Mouse (Mus musculus): ENCODE data around the gene Edem1. TPM values are rescaled to one million over a fixed set of nuclear protein-coding genes. Genes with fewer than 3 reads are reported as not detected.

The Edem1 gene
- total and polyA plus RNA-seq, 2 experiments, result 58.3 to 102 TPM

DNA sequence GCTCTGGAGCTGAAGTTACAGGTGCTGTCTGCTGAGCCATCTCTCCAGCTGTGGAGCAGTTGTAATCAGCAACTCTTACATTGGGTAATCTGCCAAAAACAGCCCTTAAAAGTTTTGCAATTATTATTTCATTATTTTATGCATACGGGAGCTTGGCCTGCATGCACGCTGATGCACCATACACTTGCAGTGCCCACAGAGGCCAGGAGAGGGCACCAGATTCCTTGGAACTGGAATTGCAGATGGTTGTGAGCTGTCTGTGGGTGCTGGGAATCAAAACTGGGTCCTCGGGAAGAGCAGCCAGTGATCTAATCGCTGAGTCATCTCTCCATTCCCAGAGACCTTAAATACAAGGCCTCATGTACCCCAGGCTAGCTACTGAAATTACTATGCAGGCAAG lies 52.6 kb downstream of the Edem1 start:
- H3K36me3 ChIP-seq (ENCODE audit: control insufficient read depth, insufficient read depth, low read length), result no peaks in the 10 kb centered on the region
- no peak overlapping the region for H3K4me3 ChIP-seq (ENCODE audit: insufficient read depth, low read depth, low read length)
- peaks cover 2% of the 10 kb centered on the region; the same call in 1 of the 2 replicates for H3K4me1 ChIP-seq (ENCODE audit: control insufficient read depth, insufficient read depth, low read length)
- WGBS, result 90% methylated on average over 4 of the region's 4 CpGs
- no peak for DNase-seq (ENCODE audit: extremely low read depth, low read depth, low spot score)
- no peak overlapping the region for H3K27ac ChIP-seq (replicated peaks; ENCODE audit: insufficient read depth, low read depth, low read length)
- no peaks in the 10 kb centered on the region for H3K79me2 ChIP-seq (ENCODE audit: control insufficient read depth, insufficient read depth, low read length)
- no peak overlapping the region for H3K9ac ChIP-seq (ENCODE audit: low read depth, low read length)
- TF ChIP-seq POLR2A (IDR thresholded peaks at IDR 0.05; ENCODE audit: extremely low read depth, insufficient read depth, low read length) (no peak), CTCF (IDR thresholded peaks at IDR 0.05; ENCODE audit: low read depth, low read length) (peak; percentile 18; the same call in 1 of the 2 replicates)
- no peaks in the 10 kb centered on the region for H3K27me3 ChIP-seq (ENCODE audit: control insufficient read depth, insufficient read depth, low read length)

DNA sequence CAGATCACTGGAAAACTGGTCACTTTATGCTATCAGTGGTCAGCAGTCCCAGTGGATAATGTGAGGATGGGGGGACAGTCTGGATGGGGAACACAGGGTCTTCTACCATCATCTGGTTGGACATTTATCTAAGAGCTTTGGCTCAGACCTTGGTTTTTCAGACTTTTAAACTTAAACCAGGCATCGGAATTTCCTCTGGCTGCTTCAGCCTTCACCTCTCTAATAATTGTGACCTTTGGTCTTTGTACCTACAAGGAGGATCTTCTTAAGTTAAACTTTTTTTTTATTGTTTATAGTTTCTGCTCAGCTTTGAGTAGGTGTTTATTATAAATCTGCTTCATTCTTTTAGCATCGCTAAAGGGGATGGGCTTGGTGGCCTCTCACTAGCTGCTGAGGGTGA lies 55.4 kb downstream of the Edem1 start:
- no peak overlapping the region for H3K9ac ChIP-seq (ENCODE audit: low read depth, low read length)
- no peak overlapping the region for H3K27ac ChIP-seq (replicated peaks; ENCODE audit: insufficient read depth, low read depth, low read length)
- H3K4me3 ChIP-seq (ENCODE audit: insufficient read depth, low read depth, low read length), result no peak overlapping the region
- H3K27me3 ChIP-seq (ENCODE audit: control insufficient read depth, insufficient read depth, low read length), result no peaks in the 10 kb centered on the region
- no peak for TF ChIP-seq CTCF (IDR thresholded peaks at IDR 0.05; ENCODE audit: low read depth, low read length)
- TF ChIP-seq POLR2A (IDR thresholded peaks at IDR 0.05; ENCODE audit: extremely low read depth, insufficient read depth, low read length), result no peak
- peaks cover 4% of the 10 kb centered on the region; the same call in 1 of the 2 replicates for H3K4me1 ChIP-seq (ENCODE audit: control insufficient read depth, insufficient read depth, low read length)
- no peaks in the 10 kb centered on the region for H3K36me3 ChIP-seq (ENCODE audit: control insufficient read depth, insufficient read depth, low read length)
- 65% methylated on average over 2 of the region's 2 CpGs for WGBS
- H3K79me2 ChIP-seq (ENCODE audit: control insufficient read depth, insufficient read depth, low read length), result no peaks in the 10 kb centered on the region
- no peak for DNase-seq (ENCODE audit: extremely low read depth, low read depth, low spot score)

DNA sequence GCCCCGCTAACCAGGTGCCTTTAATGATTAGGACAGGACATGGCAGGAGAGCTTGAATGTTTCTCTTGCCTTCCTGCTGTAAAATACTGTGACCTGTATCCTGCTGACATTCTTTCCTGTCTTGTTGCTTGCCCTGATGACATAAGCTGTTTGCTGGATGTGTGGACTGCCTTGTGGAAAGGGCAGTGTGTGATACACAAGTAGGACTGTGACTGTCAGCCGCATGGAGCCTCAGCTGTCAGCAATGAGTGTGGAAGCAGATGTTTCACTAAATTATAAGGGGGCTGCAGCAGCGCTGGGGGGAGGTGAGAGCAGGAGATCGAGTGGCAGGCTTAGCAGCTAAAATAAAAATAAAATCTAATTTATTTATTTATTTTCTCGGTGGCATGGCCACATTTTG lies 56.2 kb downstream of the Edem1 start:
- TF ChIP-seq CTCF (IDR thresholded peaks at IDR 0.05; ENCODE audit: low read depth, low read length) (no peak), POLR2A (IDR thresholded peaks at IDR 0.05; ENCODE audit: extremely low read depth, insufficient read depth, low read length) (no peak)
- no peak overlapping the region for H3K27ac ChIP-seq (replicated peaks; ENCODE audit: insufficient read depth, low read depth, low read length)
- 46% methylated on average over 5 of the region's 5 CpGs for WGBS
- no peak overlapping the region for H3K9ac ChIP-seq (ENCODE audit: low read depth, low read length)
- peaks cover 4% of the 10 kb centered on the region; the same call in 1 of the 2 replicates for H3K4me1 ChIP-seq (ENCODE audit: control insufficient read depth, insufficient read depth, low read length)
- no peaks in the 10 kb centered on the region for H3K36me3 ChIP-seq (ENCODE audit: control insufficient read depth, insufficient read depth, low read length)
- DNase-seq (ENCODE audit: extremely low read depth, low read depth, low spot score), result peak; percentile 70
- H3K79me2 ChIP-seq (ENCODE audit: control insufficient read depth, insufficient read depth, low read length), result no peaks in the 10 kb centered on the region
- no peak overlapping the region for H3K4me3 ChIP-seq (ENCODE audit: insufficient read depth, low read depth, low read length)
- no peaks in the 10 kb centered on the region for H3K27me3 ChIP-seq (ENCODE audit: control insufficient read depth, insufficient read depth, low read length)

DNA sequence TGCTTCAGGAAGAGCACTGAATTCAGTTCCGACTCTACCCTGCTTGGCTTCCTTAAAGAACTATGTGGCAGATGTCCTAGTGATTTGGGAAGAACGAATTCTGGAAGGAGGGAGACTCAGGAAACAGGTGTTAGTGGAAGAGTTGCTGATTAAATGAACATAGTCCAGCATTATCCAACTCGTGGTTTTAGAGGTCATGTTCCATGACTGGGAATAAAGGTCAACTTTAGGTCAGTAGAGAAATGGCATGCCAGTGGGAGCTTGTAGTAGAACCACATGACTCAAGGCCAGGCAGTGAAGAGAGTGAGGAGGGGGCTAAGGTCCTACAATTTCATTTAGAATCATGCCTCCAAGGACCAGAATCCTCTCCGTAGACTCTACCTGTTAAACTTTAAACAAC lies 57.9 kb downstream of the Edem1 start:
- TF ChIP-seq CTCF (IDR thresholded peaks at IDR 0.05; ENCODE audit: low read depth, low read length), result no peak
- H3K79me2 ChIP-seq (ENCODE audit: control insufficient read depth, insufficient read depth, low read length), result no peaks in the 10 kb centered on the region
- no peak overlapping the region for H3K9ac ChIP-seq (ENCODE audit: low read depth, low read length)
- H3K36me3 ChIP-seq (ENCODE audit: control insufficient read depth, insufficient read depth, low read length), result no peaks in the 10 kb centered on the region
- H3K27ac ChIP-seq (replicated peaks; ENCODE audit: insufficient read depth, low read depth, low read length), result no peak overlapping the region
- peak; percentile 65 for DNase-seq (ENCODE audit: extremely low read depth, low read depth, low spot score)
- peaks cover 4% of the 10 kb centered on the region; the same call in 1 of the 2 replicates for H3K4me1 ChIP-seq (ENCODE audit: control insufficient read depth, insufficient read depth, low read length)
- H3K27me3 ChIP-seq (ENCODE audit: control insufficient read depth, insufficient read depth, low read length), result no peaks in the 10 kb centered on the region
- no peak overlapping the region for H3K4me3 ChIP-seq (ENCODE audit: insufficient read depth, low read depth, low read length)
- 55% methylated on average over 4 of the region's 4 CpGs for WGBS

DNA sequence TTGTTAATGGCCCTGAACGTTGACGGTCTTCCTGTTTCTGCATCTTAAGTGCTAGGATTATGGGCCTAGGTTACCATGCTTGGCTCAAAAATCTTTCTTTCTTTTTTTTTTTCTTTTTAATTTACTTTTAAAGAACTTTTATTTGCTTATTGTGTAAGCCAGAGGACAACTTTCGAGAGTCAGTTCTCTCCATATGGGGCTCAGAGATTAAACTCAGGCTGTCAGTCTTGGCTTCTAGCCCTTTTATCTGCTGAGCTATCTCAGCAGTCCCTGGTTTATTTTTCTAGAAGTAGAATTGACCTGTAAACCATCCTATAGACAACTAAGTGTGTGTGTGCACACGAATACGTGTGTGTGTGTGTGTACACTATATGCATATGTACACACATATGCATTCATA lies 64.1 kb downstream of the Edem1 start:
- H3K36me3 ChIP-seq (ENCODE audit: control insufficient read depth, insufficient read depth, low read length), result no peaks in the 10 kb centered on the region
- no peak for TF ChIP-seq POLR2A (IDR thresholded peaks at IDR 0.05; ENCODE audit: extremely low read depth, insufficient read depth, low read length)
- no peak for TF ChIP-seq CTCF (IDR thresholded peaks at IDR 0.05; ENCODE audit: low read depth, low read length)
- H3K4me3 ChIP-seq (ENCODE audit: insufficient read depth, low read depth, low read length), result no peak overlapping the region
- DNase-seq (ENCODE audit: extremely low read depth, low read depth, low spot score), result peak; percentile 14
- WGBS, result 67% methylated on average over 5 of the region's 5 CpGs
- H3K27me3 ChIP-seq (ENCODE audit: control insufficient read depth, insufficient read depth, low read length), result no peaks in the 10 kb centered on the region
- no peaks in the 10 kb centered on the region for H3K79me2 ChIP-seq (ENCODE audit: control insufficient read depth, insufficient read depth, low read length)
- H3K4me1 ChIP-seq (ENCODE audit: control insufficient read depth, insufficient read depth, low read length), result no peaks in the 10 kb centered on the region
- no peak overlapping the region for H3K9ac ChIP-seq (ENCODE audit: low read depth, low read length)
- H3K27ac ChIP-seq (replicated peaks; ENCODE audit: insufficient read depth, low read depth, low read length), result no peak overlapping the region

DNA sequence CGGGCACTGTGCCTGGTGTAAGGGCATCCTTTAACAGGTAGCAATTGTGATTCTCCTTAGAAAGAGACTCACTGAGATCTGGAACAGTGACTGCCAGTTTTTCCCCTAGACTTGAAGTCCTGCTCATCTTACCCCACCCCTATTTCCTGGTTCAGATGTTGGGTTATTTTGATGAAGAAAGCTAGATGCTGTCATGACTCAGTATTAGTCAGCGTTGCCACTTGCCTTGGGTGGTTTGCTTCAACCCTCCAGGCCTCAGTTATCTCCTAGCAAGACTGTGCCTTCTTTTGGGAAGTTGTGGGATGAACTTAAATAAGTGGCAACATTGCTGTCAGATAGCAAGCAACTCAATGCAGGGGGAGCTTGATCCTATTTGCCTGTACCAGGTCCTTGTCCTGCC lies 66.7 kb downstream of the Edem1 start:
- Histone ChIP-seq H3K27me3 (ENCODE audit: control insufficient read depth, insufficient read depth, low read length) (no peaks in the 10 kb centered on the region), H3K79me2 (ENCODE audit: control insufficient read depth, insufficient read depth, low read length) (no peaks in the 10 kb centered on the region), H3K4me3 (ENCODE audit: insufficient read depth, low read depth, low read length) (no peak overlapping the region), H3K9ac (ENCODE audit: low read depth, low read length) (no peak overlapping the region), H3K36me3 (ENCODE audit: control insufficient read depth, insufficient read depth, low read length) (no peaks in the 10 kb centered on the region), H3K4me1 (ENCODE audit: control insufficient read depth, insufficient read depth, low read length) (no peaks in the 10 kb centered on the region), H3K27ac (replicated peaks; ENCODE audit: insufficient read depth, low read depth, low read length) (no peak overlapping the region)
- no peak for DNase-seq (ENCODE audit: extremely low read depth, low read depth, low spot score)
- 80% methylated on average over 2 of the region's 2 CpGs for WGBS
- TF ChIP-seq POLR2A (IDR thresholded peaks at IDR 0.05; ENCODE audit: extremely low read depth, insufficient read depth, low read length) (no peak), CTCF (IDR thresholded peaks at IDR 0.05; ENCODE audit: low read depth, low read length) (no peak)

Measured in liver, adult 2 months (tissue).